Mouse (Mus musculus): Measurements from ENCODE around the gene Cldn9.

GRCm38 (mm10) chr17:23670516-23671074, 13.2 kb downstream of the Cldn9 start:
- TF ChIP-seq CTCF (IDR thresholded peaks at IDR 0.05; ENCODE audit: low read depth) (no peak), EP300 (IDR thresholded peaks at IDR 0.05; ENCODE audit: low read depth) (no peak)

Data from liver, postnatal 0 days (tissue).